Mouse (Mus musculus) ES-E14 (cell line): ENCODE data around the gene Dctn1. TPM values are rescaled to one million over a fixed set of nuclear protein-coding genes. Genes with fewer than 3 reads are reported as not detected.
"Not testable (repeated sequence)": the region's sequence is repeated elsewhere in the genome, so short reads cannot be mapped to it uniquely, and the experiment has no call there.

Experiments used
- DNase-seq: peaks from one replicate; pipeline ENCODE4 v3.0.0-alpha.2; 2013; ENCODE audit warnings: low read depth, low spot score
- H3K27ac ChIP-seq: 2 replicates; pipeline ENCODE4 v1.5.1; 2012; ENCODE audit warnings: low read depth, mild to moderate bottlenecking, low read length, moderate library complexity, mixed read lengths; ENCODE audit not compliant: poor library complexity, insufficient read depth, severe bottlenecking
- H3K36me3 ChIP-seq: 2 replicates; pipeline ENCODE4 v1.6.1; 2012; ENCODE audit warnings: mild to moderate bottlenecking, low read length, moderate library complexity, mixed read lengths; ENCODE audit not compliant: control insufficient read depth, poor library complexity, insufficient read depth, severe bottlenecking
- H3K4me1 ChIP-seq, 2 experiments: fragments of 150-350 bp in 1 of 2; sonication (generic) in 1 of 2; 2 replicates each; pipeline ENCODE4 v1.6.1; 2012; ENCODE audit warnings: low read length in 2 of 2, mild to moderate bottlenecking in 1 of 2, mixed read lengths in 1 of 2; ENCODE audit not compliant: control insufficient read depth in 2 of 2, insufficient read depth in 2 of 2, poor library complexity in 1 of 2
- H3K4me3 ChIP-seq, 2 experiments: fragments of 150-350 bp in 1 of 2; sonication (generic) in 1 of 2; 2 replicates each; pipeline ENCODE4 v1.5.1; 2012; ENCODE audit warnings: low read length in 2 of 2, low read depth in 1 of 2, mild to moderate bottlenecking in 1 of 2, mixed read lengths in 1 of 2; ENCODE audit not compliant: insufficient read depth in 1 of 2, poor library complexity in 1 of 2, severe bottlenecking in 1 of 2
- H3K9ac ChIP-seq: 2 replicates; pipeline ENCODE4 v1.6.1; 2012; ENCODE audit warnings: low read depth, mild to moderate bottlenecking, low read length, mixed read lengths; ENCODE audit not compliant: poor library complexity, insufficient read depth, severe bottlenecking
- H3K9me3 ChIP-seq: fragments of 150-350 bp; sonication (generic); 2 replicates; pipeline ENCODE4 v1.6.1; 2012; ENCODE audit warnings: low read depth, mild to moderate bottlenecking, low read length; ENCODE audit not compliant: control insufficient read depth, insufficient read depth
- CHD2 ChIP-seq: IDR thresholded peaks from 2 replicates; pipeline ENCODE4 v1.6.1; 2014; ENCODE audit warnings: mild to moderate bottlenecking, low read depth, low read length, inconsistent platforms
- HCFC1 ChIP-seq: IDR thresholded peaks from 2 replicates; pipeline ENCODE4 v1.6.1; 2012; ENCODE audit warnings: low read length, inconsistent platforms, borderline replicate concordance; ENCODE audit not compliant: insufficient read depth
- MAFK ChIP-seq: IDR thresholded peaks from 2 replicates; pipeline ENCODE4 v1.6.1; 2014; ENCODE audit warnings: mild to moderate bottlenecking, low read depth, low read length, inconsistent platforms; ENCODE audit not compliant: insufficient read depth
- ZC3H11A ChIP-seq: IDR thresholded peaks from 2 replicates; pipeline ENCODE4 v1.6.1; 2012; ENCODE audit warnings: low read depth, mild to moderate bottlenecking, inconsistent platforms, low read length, borderline replicate concordance
- ZNF384 ChIP-seq: IDR thresholded peaks from 2 replicates; pipeline ENCODE4 v1.6.1; 2012; ENCODE audit warnings: low read depth, low read length, inconsistent platforms
- in situ Hi-C, 2 experiments: fragments of 600-800 bp; cut with MboI; formaldehyde crosslinking; loops; one replicate each; pipeline ENCODE4 v1.15.1; 2025; ENCODE audit warnings: low sequenced_read_pairs in 2 of 2, inconsistent platforms in 1 of 2; ENCODE audit not compliant: unreplicated experiment in 2 of 2
- total RNA-seq: library from RNA; depleted of rRNA; stranded (reverse); fragments of 300-350 nt; gene quantifications from 2 replicates; pipeline ENCODE4 v1.2.3, GENCODE M21; 2012

The Dctn1 gene
- total RNA-seq, 1 experiment, result 40.6 TPM

GRCm38 (mm10) chr6:83156259-83156684 is 9.4 kb upstream of the Dctn1 start, which contains the start of the genes Wdr54 and 1700003E16Rik:
TSS of gene Wdr54 (minus strand) at chr6:83156397.
TSS of gene 1700003E16Rik (plus strand) at chr6:83156404.
- H3K36me3 ChIP-seq, result no peaks in the 10 kb centered on the region; the same call in 1 of the 2 replicates
- H3K9ac ChIP-seq, result peak within 1 kb of the TSS; percentile 41; the same call in 1 of the 2 replicates
- no peaks in the 10 kb centered on the region for H3K9me3 ChIP-seq
- H3K27ac ChIP-seq, result no peak within 1 kb of the TSS
- peaks cover 0 to 2% of the 10 kb centered on the region in 2 experiments; a peak in 2 of 4 replicates for H3K4me1 ChIP-seq
- peak within 1 kb of the TSS; percentile 42 to 54; a peak in 3 of 4 replicates for H3K4me3 ChIP-seq
- in situ Hi-C loops, result no loop called here
- TF ChIP-seq MAFK (no peak), ZC3H11A (no peak), HCFC1 (no peak), ZNF384 (no peak), CHD2 (no peak)
- no peak for DNase-seq

- H3K36me3 ChIP-seq, H3K27ac ChIP-seq, H3K9ac ChIP-seq, H3K4me1 ChIP-seq, H3K9me3 ChIP-seq, in situ Hi-C loops, H3K4me3 ChIP-seq, DNase-seq: not testable (repeated sequence)
Measured at GRCm38 (mm10) chr6:83159456-83159855, 6.3 kb upstream of the Dctn1 start.

- TF ChIP-seq CHD2, result no peak
- TF ChIP-seq MAFK, result no peak
- TF ChIP-seq HCFC1, result no peak
- no peak for TF ChIP-seq ZC3H11A
- no peak for TF ChIP-seq ZNF384
- in situ Hi-C loops, result loop anchor here in 1 of 2 experiments (5.0 kb wide), 1 partner anchor 116 kb away; no protein-coding TSS in a partner anchor
Measured at GRCm38 (mm10) chr6:83161442-83161841, 4.3 kb upstream of the Dctn1 start.

GRCm38 (mm10) chr6:83161921-83162641 is 3.6 kb upstream of the Dctn1 start:
- Histone ChIP-seq H3K9me3 (no peaks in the 10 kb centered on the region), H3K4me1 (no peaks in the 10 kb centered on the region), H3K9ac (peak overlapping the region; percentile 54), H3K4me3 (peak overlapping the region; percentile 58 to 67), H3K27ac (no peak overlapping the region), H3K36me3 (no peaks in the 10 kb centered on the region)
- no peak for DNase-seq
- no peak for TF ChIP-seq CHD2
- TF ChIP-seq HCFC1, result no peak
- no peak for TF ChIP-seq MAFK
- TF ChIP-seq ZC3H11A, result no peak
- no peak for TF ChIP-seq ZNF384
- in situ Hi-C loops, result loop anchor here in 1 of 2 experiments (5.0 kb wide), 1 partner anchor 115 kb away; no protein-coding TSS in a partner anchor

More at GRCm38 (mm10) chr6:83161442-83161841, 4.3 kb upstream of the Dctn1 start:
- peak overlapping the region; percentile 58 to 67 for H3K4me3 ChIP-seq
- H3K9ac ChIP-seq, result peak overlapping the region; percentile 54; the same call in 1 of the 2 replicates
- no peaks in the 10 kb centered on the region for H3K9me3 ChIP-seq
- no peak for DNase-seq
- H3K4me1 ChIP-seq, result no peaks in the 10 kb centered on the region
- no peaks in the 10 kb centered on the region for H3K36me3 ChIP-seq
- no peak overlapping the region for H3K27ac ChIP-seq
